Mouse (Mus musculus): Measurements from ENCODE around the gene Tmem132b. TPM values are rescaled to one million over a fixed set of nuclear protein-coding genes. Genes with fewer than 3 reads are reported as not detected.

Gene Tmem132b
- polyA plus RNA-seq, 1 experiment from 2014 or later, result 0.67 TPM

- 93% methylated on average over 2 of the region's 2 CpGs for WGBS
- DNase-seq (ENCODE audit: low spot score) (no peak), ATAC-seq (replicated peaks; ENCODE audit: low FRiP score) (no peak)
- Histone ChIP-seq H3K9ac (ENCODE audit: low read length) (no peak overlapping the region), H3K4me1 (replicated peaks; ENCODE audit: control insufficient read depth, insufficient read depth, low read length) (peaks cover 10% of the 10 kb centered on the region; the same call in 1 of the 2 replicates), H3K36me3 (ENCODE audit: control insufficient read depth, insufficient read depth, low read length) (no peaks in the 10 kb centered on the region), H3K27me3 (ENCODE audit: control insufficient read depth, insufficient read depth, low read length) (no peaks in the 10 kb centered on the region), H3K4me2 (ENCODE audit: low read depth, low read length, severe bottlenecking) (no peak overlapping the region), H3K9me3 (ENCODE audit: control insufficient read depth, low read length) (no peaks in the 10 kb centered on the region), H3K4me3 (ENCODE audit: low read depth, low read length) (no peak overlapping the region), H3K27ac (ENCODE audit: low read depth, low read length) (no peak overlapping the region)
These were observed 13.5 kb downstream of the Tmem132b start for GRCm38 (mm10) chr5:125545090-125545489.

DNA sequence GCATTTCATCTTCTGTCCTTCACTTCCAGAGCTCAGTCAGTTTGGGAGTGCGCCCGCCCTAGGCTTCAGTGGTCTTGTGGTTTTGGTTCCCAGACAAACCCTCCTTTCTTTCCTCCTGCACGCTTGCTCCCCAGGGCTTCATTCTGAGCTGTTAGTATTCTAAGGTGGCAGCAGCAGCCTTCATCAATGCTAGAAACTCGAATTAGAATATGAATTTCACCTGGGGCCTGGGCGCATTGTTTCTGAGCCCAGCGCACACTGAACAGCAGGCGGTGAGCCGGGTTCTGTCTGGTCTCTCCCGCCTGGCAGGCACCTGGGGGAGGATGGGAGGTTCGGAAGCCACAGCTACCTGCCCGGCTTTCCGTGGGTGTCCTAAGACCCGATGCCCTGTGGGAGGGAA, 14.7 kb downstream of the Tmem132b start:
- Histone ChIP-seq H3K4me1 (replicated peaks; ENCODE audit: control insufficient read depth, insufficient read depth, low read length) (peaks cover 11% of the 10 kb centered on the region; the same call in 1 of the 2 replicates), H3K27me3 (ENCODE audit: control insufficient read depth, insufficient read depth, low read length) (no peaks in the 10 kb centered on the region), H3K4me2 (ENCODE audit: low read depth, low read length, severe bottlenecking) (no peak overlapping the region), H3K9ac (ENCODE audit: low read length) (no peak overlapping the region), H3K9me3 (ENCODE audit: control insufficient read depth, low read length) (no peaks in the 10 kb centered on the region), H3K27ac (ENCODE audit: low read depth, low read length) (no peak overlapping the region), H3K36me3 (ENCODE audit: control insufficient read depth, insufficient read depth, low read length) (no peaks in the 10 kb centered on the region), H3K4me3 (ENCODE audit: low read depth, low read length) (no peak overlapping the region)
- WGBS, result 20% methylated on average over 13 of the region's 13 CpGs
- ATAC-seq (replicated peaks; ENCODE audit: low FRiP score) (no peak), DNase-seq (ENCODE audit: low spot score) (no peak)

- Histone ChIP-seq H3K36me3 (ENCODE audit: control insufficient read depth, insufficient read depth, low read length) (no peaks in the 10 kb centered on the region), H3K9me3 (ENCODE audit: control insufficient read depth, low read length) (no peaks in the 10 kb centered on the region), H3K27me3 (ENCODE audit: control insufficient read depth, insufficient read depth, low read length) (no peaks in the 10 kb centered on the region), H3K4me2 (ENCODE audit: low read depth, low read length, severe bottlenecking) (0 out of 2 replicates have a peak overlapping the region, but pooled peaks have one; percentile 11), H3K27ac (ENCODE audit: low read depth, low read length) (no peak overlapping the region), H3K4me3 (ENCODE audit: low read depth, low read length) (no peak overlapping the region), H3K9ac (ENCODE audit: low read length) (no peak overlapping the region), H3K4me1 (replicated peaks; ENCODE audit: control insufficient read depth, insufficient read depth, low read length) (peaks cover 11% of the 10 kb centered on the region; the same call in 1 of the 2 replicates)
- no peak for DNase-seq (ENCODE audit: low spot score)
- peak; percentile 55; the same call in 1 of the 2 replicates for ATAC-seq (replicated peaks; ENCODE audit: low FRiP score)
- WGBS, result 17% methylated on average over 11 of the region's 11 CpGs
These were observed 18.3 kb downstream of the Tmem132b start for GRCm38 (mm10) chr5:125549750-125550489.

GRCm38 (mm10) chr5:125555732-125556131, 24.2 kb downstream of the Tmem132b start:
- ATAC-seq (replicated peaks; ENCODE audit: low FRiP score) (no peak), DNase-seq (ENCODE audit: low spot score) (no peak)
- WGBS, result 82% methylated on average over 5 of the region's 5 CpGs
- no peak overlapping the region for H3K27ac ChIP-seq (ENCODE audit: low read depth, low read length)
- H3K4me2 ChIP-seq (ENCODE audit: low read depth, low read length, severe bottlenecking), result no peak overlapping the region
- H3K4me3 ChIP-seq (ENCODE audit: low read depth, low read length), result no peak overlapping the region
- H3K9me3 ChIP-seq (ENCODE audit: control insufficient read depth, low read length), result no peaks in the 10 kb centered on the region
- H3K4me1 ChIP-seq (replicated peaks; ENCODE audit: control insufficient read depth, insufficient read depth, low read length), result no peaks in the 10 kb centered on the region
- no peaks in the 10 kb centered on the region for H3K36me3 ChIP-seq (ENCODE audit: control insufficient read depth, insufficient read depth, low read length)
- no peaks in the 10 kb centered on the region for H3K27me3 ChIP-seq (ENCODE audit: control insufficient read depth, insufficient read depth, low read length)
- H3K9ac ChIP-seq (ENCODE audit: low read length), result no peak overlapping the region

GRCm38 (mm10) chr5:125563492-125563891, 31.9 kb downstream of the Tmem132b start:
- Histone ChIP-seq H3K36me3 (ENCODE audit: control insufficient read depth, insufficient read depth, low read length) (no peaks in the 10 kb centered on the region), H3K27ac (ENCODE audit: low read depth, low read length) (no peak overlapping the region), H3K27me3 (ENCODE audit: control insufficient read depth, insufficient read depth, low read length) (no peaks in the 10 kb centered on the region), H3K4me2 (ENCODE audit: low read depth, low read length, severe bottlenecking) (no peak overlapping the region), H3K4me3 (ENCODE audit: low read depth, low read length) (no peak overlapping the region), H3K9ac (ENCODE audit: low read length) (no peak overlapping the region), H3K4me1 (replicated peaks; ENCODE audit: control insufficient read depth, insufficient read depth, low read length) (no peaks in the 10 kb centered on the region), H3K9me3 (ENCODE audit: control insufficient read depth, low read length) (no peaks in the 10 kb centered on the region)
- DNase-seq (ENCODE audit: low spot score), result no peak
- ATAC-seq (replicated peaks; ENCODE audit: low FRiP score), result no peak
- 74% methylated on average over 6 of the region's 6 CpGs for WGBS

GRCm38 (mm10) chr5:125565725-125566124, 34.2 kb downstream of the Tmem132b start:
- WGBS, result 87% methylated on average over 11 of the region's 11 CpGs

DNA sequence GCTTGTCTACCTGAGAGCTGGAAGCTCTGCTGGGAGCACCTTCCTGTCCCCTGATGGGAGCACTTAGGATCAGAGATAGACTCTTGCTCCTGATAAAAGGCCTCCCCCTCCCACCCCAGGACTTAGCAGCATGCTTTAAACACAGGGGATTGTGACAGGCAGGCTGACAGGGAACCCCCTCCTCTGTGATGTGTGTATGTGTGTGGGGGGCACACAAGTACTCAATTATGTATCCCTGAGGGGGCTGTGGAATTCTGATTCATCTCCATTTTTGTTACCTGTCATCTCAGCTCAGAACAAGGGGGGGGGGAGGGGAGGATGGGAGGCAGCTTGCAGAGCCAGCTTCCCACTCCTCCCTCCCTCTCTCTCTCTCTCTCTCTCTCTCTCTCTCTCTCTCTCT, 36.9 kb downstream of the Tmem132b start:
- Histone ChIP-seq H3K27me3 (ENCODE audit: control insufficient read depth, insufficient read depth, low read length) (no peaks in the 10 kb centered on the region), H3K9ac (ENCODE audit: low read length) (no peak overlapping the region)
- ATAC-seq (replicated peaks; ENCODE audit: low FRiP score), result no peak

More at GRCm38 (mm10) chr5:125565725-125566124, 34.2 kb downstream of the Tmem132b start:
- Histone ChIP-seq H3K27ac (ENCODE audit: low read depth, low read length) (no peak overlapping the region), H3K27me3 (ENCODE audit: control insufficient read depth, insufficient read depth, low read length) (no peaks in the 10 kb centered on the region), H3K4me3 (ENCODE audit: low read depth, low read length) (no peak overlapping the region), H3K4me1 (replicated peaks; ENCODE audit: control insufficient read depth, insufficient read depth, low read length) (no peaks in the 10 kb centered on the region), H3K9me3 (ENCODE audit: control insufficient read depth, low read length) (no peaks in the 10 kb centered on the region), H3K9ac (ENCODE audit: low read length) (no peak overlapping the region), H3K4me2 (ENCODE audit: low read depth, low read length, severe bottlenecking) (no peak overlapping the region), H3K36me3 (ENCODE audit: control insufficient read depth, insufficient read depth, low read length) (no peaks in the 10 kb centered on the region)
- DNase-seq (ENCODE audit: low spot score) (no peak), ATAC-seq (replicated peaks; ENCODE audit: low FRiP score) (no peak)

DNA sequence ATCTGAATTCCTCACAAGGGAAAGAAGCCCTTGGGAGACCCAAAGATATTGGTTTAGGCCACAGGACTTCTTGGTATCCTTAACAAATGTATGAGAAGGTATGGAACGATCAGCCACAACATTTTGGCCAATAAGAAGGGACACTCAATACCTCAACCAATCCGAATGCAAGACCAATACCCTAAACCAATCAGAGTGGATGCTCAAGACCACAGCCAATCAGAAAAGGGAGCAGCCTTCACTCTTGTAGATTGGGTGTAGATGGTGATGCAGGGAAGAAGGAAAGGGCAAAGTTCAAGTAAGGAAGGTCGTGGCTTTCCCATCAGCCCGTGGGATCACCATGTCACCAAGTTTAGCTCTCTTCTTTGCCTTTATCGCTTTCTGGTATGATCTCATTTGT, 40.4 kb downstream of the Tmem132b start:
- peaks cover 8% of the 10 kb centered on the region; the same call in 1 of the 2 replicates for H3K4me1 ChIP-seq (replicated peaks; ENCODE audit: control insufficient read depth, insufficient read depth, low read length)
- ATAC-seq (replicated peaks; ENCODE audit: low FRiP score) (no peak), DNase-seq (ENCODE audit: low spot score) (no peak)
- no peaks in the 10 kb centered on the region for H3K36me3 ChIP-seq (ENCODE audit: control insufficient read depth, insufficient read depth, low read length)
- no peaks in the 10 kb centered on the region for H3K27me3 ChIP-seq (ENCODE audit: control insufficient read depth, insufficient read depth, low read length)
- H3K4me3 ChIP-seq (ENCODE audit: low read depth, low read length), result no peak overlapping the region
- no peak overlapping the region for H3K9ac ChIP-seq (ENCODE audit: low read length)
- no peak overlapping the region for H3K27ac ChIP-seq (ENCODE audit: low read depth, low read length)
- no peaks in the 10 kb centered on the region for H3K9me3 ChIP-seq (ENCODE audit: control insufficient read depth, low read length)
- H3K4me2 ChIP-seq (ENCODE audit: low read depth, low read length, severe bottlenecking), result no peak overlapping the region
- 91% methylated on average over 5 of the region's 5 CpGs for WGBS

More for the DNA sequence above, 36.9 kb downstream of the Tmem132b start:
- Histone ChIP-seq H3K4me2 (ENCODE audit: low read depth, low read length, severe bottlenecking) (no peak overlapping the region), H3K27ac (ENCODE audit: low read depth, low read length) (no peak overlapping the region), H3K4me1 (replicated peaks; ENCODE audit: control insufficient read depth, insufficient read depth, low read length) (no peaks in the 10 kb centered on the region), H3K9me3 (ENCODE audit: control insufficient read depth, low read length) (no peaks in the 10 kb centered on the region), H3K4me3 (ENCODE audit: low read depth, low read length) (no peak overlapping the region), H3K36me3 (ENCODE audit: control insufficient read depth, insufficient read depth, low read length) (no peaks in the 10 kb centered on the region)
- no peak for DNase-seq (ENCODE audit: low spot score)

- ATAC-seq (replicated peaks; ENCODE audit: low FRiP score) (0 out of 2 replicates have a peak, but pooled peaks have one; percentile 21), DNase-seq (ENCODE audit: low spot score) (peak; percentile 58)
- 6% methylated on average over 8 of the region's 8 CpGs for WGBS
- Histone ChIP-seq H3K4me3 (ENCODE audit: low read depth, low read length) (no peak overlapping the region), H3K27ac (ENCODE audit: low read depth, low read length) (no peak overlapping the region), H3K27me3 (ENCODE audit: control insufficient read depth, insufficient read depth, low read length) (no peaks in the 10 kb centered on the region), H3K4me2 (ENCODE audit: low read depth, low read length, severe bottlenecking) (no peak overlapping the region), H3K4me1 (replicated peaks; ENCODE audit: control insufficient read depth, insufficient read depth, low read length) (peaks cover 8% of the 10 kb centered on the region; the same call in 1 of the 2 replicates), H3K36me3 (ENCODE audit: control insufficient read depth, insufficient read depth, low read length) (no peaks in the 10 kb centered on the region), H3K9ac (ENCODE audit: low read length) (no peak overlapping the region), H3K9me3 (ENCODE audit: control insufficient read depth, low read length) (no peaks in the 10 kb centered on the region)
These were observed 43.3 kb downstream of the Tmem132b start for GRCm38 (mm10) chr5:125574886-125575285.

All from forebrain, embryonic 11.5 days (tissue).